Mouse (Mus musculus): ENCODE data around the gene Rpl14. TPM values are rescaled to one million over a fixed set of nuclear protein-coding genes. Genes with fewer than 3 reads are reported as not detected.
A peak's percentile ranks its signal among the peaks of the same experiment; 100 is the strongest.

Gene Rpl14
- total and polyA plus RNA-seq, 2 experiments from 2014 or later: 287 to 474 TPM

DNA sequence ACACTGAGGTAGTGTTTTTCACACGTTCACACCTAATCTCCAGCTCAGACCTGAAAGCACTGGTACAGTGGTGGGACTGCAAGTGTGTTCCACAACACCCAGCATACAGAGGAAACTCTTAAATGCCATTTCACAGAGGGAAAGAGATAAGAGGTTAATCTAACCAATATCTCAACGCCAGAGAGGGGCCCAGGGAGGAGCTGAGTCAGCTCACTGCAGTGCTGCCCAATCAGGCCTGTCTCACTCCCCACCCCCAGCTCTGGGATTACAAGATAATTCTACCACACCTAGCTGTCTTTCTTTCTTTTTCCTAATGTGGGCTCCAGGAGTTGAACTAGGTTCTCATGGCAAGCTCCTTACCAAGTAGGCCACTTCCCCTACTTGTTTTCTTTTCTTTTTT is 2.3 kb upstream of the Rpl14 start:
- H3K27ac ChIP-seq (ENCODE audit: low read depth, low read length): no peak overlapping the region
- 84% methylated on average over 2 of the region's 2 CpGs for WGBS

DNA sequence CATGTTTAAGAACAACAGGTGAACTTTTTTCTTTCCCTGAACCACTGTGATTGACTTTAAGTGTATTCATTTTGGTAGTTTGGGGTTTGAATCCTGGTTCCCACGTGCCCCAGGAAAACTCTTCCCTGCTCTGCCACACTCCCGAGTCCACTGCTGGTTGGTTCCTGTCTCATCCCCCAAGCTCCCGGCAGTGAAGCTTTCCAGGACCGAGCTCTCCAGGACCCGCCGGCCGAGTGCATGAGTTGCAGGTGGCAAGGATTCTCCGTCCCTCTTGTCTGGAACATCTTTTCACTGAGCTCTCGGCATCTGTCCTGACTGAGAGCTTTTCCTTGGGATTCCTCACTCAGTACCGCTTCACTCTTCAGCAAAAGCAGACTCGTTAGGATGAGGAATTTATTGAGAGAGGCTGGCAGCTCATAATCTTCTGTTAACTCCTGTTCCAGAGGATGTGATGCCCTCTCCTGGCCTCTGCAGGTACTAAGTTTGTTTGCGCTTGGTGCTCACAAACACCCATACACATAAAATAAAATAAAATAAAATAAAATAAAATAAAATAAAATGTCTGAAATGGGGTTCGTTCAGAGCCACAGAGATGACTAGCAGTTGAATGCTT is 1.4 kb upstream of the Rpl14 start:
- no peak overlapping the region for H3K4me3 ChIP-seq (ENCODE audit: low read depth, low read length)
- no peak for ATAC-seq (ENCODE audit: low FRiP score)
- no peak overlapping the region for H3K4me2 ChIP-seq (ENCODE audit: low read depth, low read length, poor library complexity, severe bottlenecking)

More for the DNA sequence above, 2.3 kb upstream of the Rpl14 start:
- H3K4me1 ChIP-seq (ENCODE audit: insufficient read depth, low read length): peaks cover 3% of the 10 kb centered on the region; the same call in 1 of the 2 replicates
- no peaks in the 10 kb centered on the region for H3K9me3 ChIP-seq (ENCODE audit: low read length)
- peaks cover 2% of the 10 kb centered on the region; the same call in 1 of the 2 replicates for H3K27me3 ChIP-seq (ENCODE audit: insufficient read depth, low read length)
- DNase-seq (ENCODE audit: low spot score): no peak
- TF ChIP-seq CTCF (IDR thresholded peaks at IDR 0.05): no peak
- no peak overlapping the region for H3K4me2 ChIP-seq (ENCODE audit: low read depth, low read length, poor library complexity, severe bottlenecking)
- peaks cover 10% of the 10 kb centered on the region for H3K36me3 ChIP-seq (ENCODE audit: insufficient read depth, low read length)
- no peak overlapping the region for H3K9ac ChIP-seq (replicated peaks; ENCODE audit: low read length, poor library complexity, severe bottlenecking)
- ATAC-seq (ENCODE audit: low FRiP score): no peak
- no peak overlapping the region for H3K4me3 ChIP-seq (ENCODE audit: low read depth, low read length)

DNA sequence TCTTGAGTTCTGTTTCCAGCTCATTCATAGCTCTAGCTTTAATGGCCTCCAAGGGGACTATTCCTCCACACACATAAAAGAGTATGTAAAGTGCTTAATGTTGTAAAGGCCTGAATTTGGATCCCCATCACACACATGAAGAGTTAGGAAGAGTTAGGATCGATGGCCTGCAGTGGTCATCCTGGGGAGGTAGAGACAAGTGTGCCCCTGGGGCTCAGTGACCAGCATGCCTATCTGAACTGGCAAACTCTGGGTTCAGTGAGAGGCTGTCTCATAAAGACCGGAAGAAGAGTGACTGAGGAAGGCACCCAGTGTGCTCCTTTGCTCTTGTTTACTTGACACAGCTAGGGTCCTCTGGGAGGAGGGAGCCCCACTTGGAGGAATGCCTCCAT is 914 bp upstream of the Rpl14 start:
- Histone ChIP-seq H3K4me3 (ENCODE audit: low read depth, low read length) (peak overlapping the region; percentile 81; the same call in 1 of the 2 replicates), H3K9ac (replicated peaks; ENCODE audit: low read length, poor library complexity, severe bottlenecking) (no peak overlapping the region), H3K27me3 (ENCODE audit: insufficient read depth, low read length) (peaks cover 2% of the 10 kb centered on the region; the same call in 1 of the 2 replicates), H3K27ac (ENCODE audit: low read depth, low read length) (0 out of 2 replicates have a peak overlapping the region, but pooled peaks have one; percentile 7), H3K9me3 (ENCODE audit: low read length) (no peaks in the 10 kb centered on the region), H3K4me2 (ENCODE audit: low read depth, low read length, poor library complexity, severe bottlenecking) (peak overlapping the region; percentile 76), H3K36me3 (ENCODE audit: insufficient read depth, low read length) (peaks cover 22% of the 10 kb centered on the region), H3K4me1 (ENCODE audit: insufficient read depth, low read length) (peaks cover 3% of the 10 kb centered on the region; the same call in 1 of the 2 replicates)
- DNase-seq (ENCODE audit: low spot score) (no peak), ATAC-seq (ENCODE audit: low FRiP score) (no peak)
- 57% methylated on average over 2 of the region's 2 CpGs for WGBS
- no peak for TF ChIP-seq CTCF (IDR thresholded peaks at IDR 0.05)

More for the DNA sequence above, 1.4 kb upstream of the Rpl14 start:
- no peak overlapping the region for H3K9ac ChIP-seq (replicated peaks; ENCODE audit: low read length, poor library complexity, severe bottlenecking)
- DNase-seq (ENCODE audit: low spot score): peak; percentile 75
- no peaks in the 10 kb centered on the region for H3K9me3 ChIP-seq (ENCODE audit: low read length)
- peaks cover 18% of the 10 kb centered on the region for H3K36me3 ChIP-seq (ENCODE audit: insufficient read depth, low read length)
- peaks cover 2% of the 10 kb centered on the region; the same call in 1 of the 2 replicates for H3K27me3 ChIP-seq (ENCODE audit: insufficient read depth, low read length)
- peaks cover 3% of the 10 kb centered on the region; the same call in 1 of the 2 replicates for H3K4me1 ChIP-seq (ENCODE audit: insufficient read depth, low read length)
- 59% methylated on average over 13 of the region's 13 CpGs for WGBS
- peak; percentile 77 for TF ChIP-seq CTCF (IDR thresholded peaks at IDR 0.05)
- no peak overlapping the region for H3K27ac ChIP-seq (ENCODE audit: low read depth, low read length)

DNA sequence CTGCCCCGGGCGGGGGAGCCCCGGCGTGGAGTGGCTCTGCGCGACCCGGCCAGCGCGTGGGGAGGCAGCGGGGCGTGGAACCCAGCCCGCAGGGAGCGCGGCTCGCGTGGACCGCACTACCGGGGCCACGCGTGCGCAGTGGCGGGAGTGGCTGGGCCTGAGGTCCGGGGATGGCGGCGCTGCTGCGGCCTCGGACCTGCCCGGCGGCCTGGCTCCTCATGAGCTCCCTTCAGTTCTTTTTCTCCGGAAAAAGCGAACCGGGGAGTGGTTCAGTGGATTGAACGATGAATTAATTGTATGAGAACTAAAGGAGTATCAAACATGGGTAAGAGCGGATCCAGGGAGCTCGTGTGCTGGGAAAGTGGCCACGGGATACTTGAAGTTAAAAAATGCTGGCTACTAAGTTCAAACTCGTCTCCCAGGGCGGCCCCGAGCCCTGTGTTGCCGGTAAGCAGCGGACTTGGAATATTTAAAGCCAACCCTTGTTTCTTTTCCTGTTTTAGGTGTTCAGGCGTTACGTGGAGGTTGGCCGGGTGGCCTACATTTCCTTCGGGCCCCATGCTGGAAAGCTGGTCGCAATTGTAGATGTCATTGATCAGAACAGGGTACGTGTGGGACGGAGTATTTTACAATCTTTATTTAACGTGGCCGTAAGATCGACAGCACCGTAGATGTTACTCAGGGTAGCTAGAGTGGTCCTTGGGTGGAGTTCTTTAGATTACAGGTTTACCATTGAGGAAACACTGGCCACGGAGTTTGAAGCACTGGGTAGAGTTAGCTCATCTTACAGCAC is 545 bp downstream of the Rpl14 start:
- Histone ChIP-seq H3K4me1 (ENCODE audit: insufficient read depth, low read length) (peaks cover 3% of the 10 kb centered on the region; the same call in 1 of the 2 replicates), H3K4me2 (ENCODE audit: low read depth, low read length, poor library complexity, severe bottlenecking) (peak overlapping the region; percentile 76), H3K36me3 (ENCODE audit: insufficient read depth, low read length) (peaks cover 28% of the 10 kb centered on the region), H3K27ac (ENCODE audit: low read depth, low read length) (peak overlapping the region; percentile 81), H3K9me3 (ENCODE audit: low read length) (no peaks in the 10 kb centered on the region), H3K4me3 (ENCODE audit: low read depth, low read length) (peak overlapping the region; percentile 81), H3K9ac (replicated peaks; ENCODE audit: low read length, poor library complexity, severe bottlenecking) (peak overlapping the region; percentile 91), H3K27me3 (ENCODE audit: insufficient read depth, low read length) (no peaks in the 10 kb centered on the region)
- 1% methylated on average over 53 of the region's 53 CpGs for WGBS
- ATAC-seq (ENCODE audit: low FRiP score) (peak; percentile 83), DNase-seq (ENCODE audit: low spot score) (no peak)
- no peak for TF ChIP-seq CTCF (IDR thresholded peaks at IDR 0.05)

DNA sequence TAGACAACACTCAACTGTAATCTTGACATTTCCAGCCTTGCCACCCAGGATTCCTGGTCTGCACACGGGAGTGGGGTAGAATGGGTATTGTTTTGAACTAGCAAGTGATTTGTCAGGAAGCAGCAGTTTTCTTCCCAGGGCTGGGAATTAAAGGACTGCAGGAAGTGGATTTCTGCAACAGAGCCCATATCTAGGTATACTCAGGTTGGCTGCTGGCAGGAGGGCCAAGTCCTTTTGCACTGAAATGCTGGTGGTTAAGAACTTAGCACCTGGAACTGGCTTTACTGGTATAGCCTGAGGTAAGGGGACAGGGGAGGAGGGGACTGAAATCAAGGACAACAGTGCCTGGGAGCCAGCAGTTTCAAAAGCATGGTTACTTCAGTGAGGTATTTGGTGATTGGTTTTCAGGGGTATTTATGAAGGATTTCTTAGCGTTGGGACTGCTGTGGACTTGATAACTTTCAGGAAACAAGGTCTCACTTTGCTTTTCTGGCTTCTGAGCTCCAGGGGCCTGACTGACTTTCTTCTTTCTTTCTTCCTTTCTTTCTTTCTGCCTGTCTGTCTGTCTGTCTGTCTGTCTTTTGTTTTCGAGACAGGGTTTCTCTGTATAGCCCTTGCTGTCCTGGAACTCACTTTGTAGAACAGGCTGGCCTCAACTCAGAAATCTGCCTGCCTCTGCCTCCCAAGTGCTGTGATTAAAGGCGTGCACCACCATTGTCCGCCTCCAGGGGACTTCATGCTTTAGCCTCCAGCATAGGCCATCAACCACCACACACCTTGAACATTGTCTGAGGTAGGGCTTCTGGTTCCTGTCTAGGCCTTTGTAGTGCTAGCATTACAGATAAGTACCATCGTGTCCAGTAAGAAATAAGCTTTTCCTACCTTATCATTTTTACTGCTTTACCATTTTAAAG is 4.8 kb downstream of the Rpl14 start:
- ATAC-seq (ENCODE audit: low FRiP score): no peak
- peaks cover 28% of the 10 kb centered on the region for H3K36me3 ChIP-seq (ENCODE audit: insufficient read depth, low read length)
- no peak for DNase-seq (ENCODE audit: low spot score)
- 0 out of 2 replicates have a peak overlapping the region, but pooled peaks have one; percentile 12 for H3K27ac ChIP-seq (ENCODE audit: low read depth, low read length)
- H3K4me1 ChIP-seq (ENCODE audit: insufficient read depth, low read length): peaks cover 3% of the 10 kb centered on the region; the same call in 1 of the 2 replicates
- peak overlapping the region; percentile 90; the same call in 1 of the 2 replicates for H3K4me2 ChIP-seq (ENCODE audit: low read depth, low read length, poor library complexity, severe bottlenecking)
- TF ChIP-seq CTCF (IDR thresholded peaks at IDR 0.05): peak; percentile 46
- H3K4me3 ChIP-seq (ENCODE audit: low read depth, low read length): peak overlapping the region; percentile 71; the same call in 1 of the 2 replicates
- H3K9ac ChIP-seq (replicated peaks; ENCODE audit: low read length, poor library complexity, severe bottlenecking): 0 out of 2 replicates have a peak overlapping the region, but pooled peaks have one; percentile 13
- 56% methylated on average over 6 of the region's 6 CpGs for WGBS
- no peaks in the 10 kb centered on the region for H3K27me3 ChIP-seq (ENCODE audit: insufficient read depth, low read length)
- H3K9me3 ChIP-seq (ENCODE audit: low read length): no peaks in the 10 kb centered on the region

Measured in midbrain, postnatal 0 days (tissue).